Mouse (Mus musculus) midbrain, postnatal 0 days (tissue): ENCODE measurements around the gene Rin2. TPM values are rescaled to one million over a fixed set of nuclear protein-coding genes. Genes with fewer than 3 reads are reported as not detected.

Experiments used
- ATAC-seq: fragments of 200-750 bp; cut with Nextera tagmentation; 2 replicates; pipeline ENCODE4 v1.8.0; 2017; ENCODE audit warnings: moderate number of reproducible peaks, mild to moderate bottlenecking, moderate TSS enrichment, moderate library complexity; ENCODE audit not compliant: low FRiP score
- DNase-seq: peaks from one replicate; pipeline ENCODE4 v3.0.0-alpha.2; 2015; ENCODE audit warnings: low spot score
- H3K27ac ChIP-seq: fragments of 300-500 bp; sonication (generic); 2 replicates; pipeline ENCODE4 v1.5.1; 2014; ENCODE audit warnings: low read depth, mild to moderate bottlenecking, low read length, mixed read lengths
- H3K27me3 ChIP-seq: fragments of 300-500 bp; sonication (generic); 2 replicates; pipeline ENCODE4 v1.6.1; 2014; ENCODE audit warnings: low read length, control low read depth, mixed read lengths; ENCODE audit not compliant: insufficient read depth
- H3K36me3 ChIP-seq: fragments of 300-500 bp; sonication (generic); 2 replicates; pipeline ENCODE4 v1.6.1; 2014; ENCODE audit warnings: low read length, control low read depth, mixed read lengths; ENCODE audit not compliant: insufficient read depth
- H3K4me1 ChIP-seq: fragments of 300-500 bp; sonication (generic); 2 replicates; pipeline ENCODE4 v1.6.1; 2014; ENCODE audit warnings: mild to moderate bottlenecking, control low read depth, antibody characterized with exemption, low read length, mixed read lengths; ENCODE audit not compliant: insufficient read depth
- H3K4me2 ChIP-seq: fragments of 300-500 bp; sonication (generic); 2 replicates; pipeline ENCODE4 v1.6.1; 2014; ENCODE audit warnings: low read depth, mild to moderate bottlenecking, low read length, mixed read lengths; ENCODE audit not compliant: poor library complexity, severe bottlenecking
- H3K4me3 ChIP-seq: fragments of 300-500 bp; sonication (generic); 2 replicates; pipeline ENCODE4 v1.5.1; 2014; ENCODE audit warnings: low read depth, mild to moderate bottlenecking, low read length, moderate library complexity
- H3K9ac ChIP-seq: fragments of 300-500 bp; sonication (generic); replicated peaks from 2 replicates; pipeline ENCODE4 v1.6.1; 2014; ENCODE audit warnings: mild to moderate bottlenecking, low read length, moderate library complexity, mixed read lengths; ENCODE audit not compliant: poor library complexity, severe bottlenecking
- H3K9me3 ChIP-seq: fragments of 300-500 bp; sonication (generic); 2 replicates; pipeline ENCODE4 v1.6.1; 2016; ENCODE audit warnings: low read length, control low read depth
- CTCF ChIP-seq: IDR thresholded peaks from 2 replicates; pipeline ENCODE4 v1.5.1; 2016; ENCODE audit warnings: antibody characterized with exemption, mild to moderate bottlenecking
- WGBS: fragments of 180-500 bp; shearing (Covaris S2); extraction: QIAGEN DNeasy Blood & Tissue Kit; methylation state at CpG from one replicate; pipeline ENCODE4 v1.1.7; 2014; 5-methylcytosine and 5-hydroxymethylcytosine counted together
- polyA plus RNA-seq: library from polyadenylated mRNA; unstranded; fragments of >200 nt; fragmentation: Nextera tagmentation; extraction: Ambion mirVana; gene quantifications from 2 replicates; pipeline ENCODE4 v1.2.1, GENCODE M21; 2015
- total RNA-seq: library from RNA; depleted of rRNA; stranded (reverse); fragments of >200 nt; gene quantifications from 2 replicates; pipeline ENCODE4 v1.2.3, GENCODE M21; 2014

The Rin2 gene
- total and polyA plus RNA-seq, 2 experiments from 2014 or later: 10.5 to 18.0 TPM

GRCm38 (mm10) chr2:145655373-145655960 is 19.5 kb upstream of the Rin2 start:
- H3K9me3 ChIP-seq: no peaks in the 10 kb centered on the region
- no peak for DNase-seq
- H3K4me3 ChIP-seq: no peak overlapping the region
- no peaks in the 10 kb centered on the region for H3K27me3 ChIP-seq
- no peak for ATAC-seq
- WGBS: 31% methylated on average over 12 of the region's 12 CpGs
- H3K4me2 ChIP-seq: no peak overlapping the region
- TF ChIP-seq CTCF: 0 out of 2 replicates have a peak, but pooled peaks have one; percentile 4
- no peak overlapping the region for H3K9ac ChIP-seq
- H3K27ac ChIP-seq: no peak overlapping the region
- H3K36me3 ChIP-seq: no peaks in the 10 kb centered on the region
- no peaks in the 10 kb centered on the region for H3K4me1 ChIP-seq

- Histone ChIP-seq H3K9me3 (no peaks in the 10 kb centered on the region), H3K4me3 (no peak overlapping the region), H3K9ac (no peak overlapping the region), H3K4me1 (no peaks in the 10 kb centered on the region), H3K36me3 (no peaks in the 10 kb centered on the region), H3K4me2 (no peak overlapping the region), H3K27me3 (no peaks in the 10 kb centered on the region), H3K27ac (no peak overlapping the region)
- 32% methylated on average over 3 of the region's 3 CpGs for whole genome bisulfite sequencing
- DNase-seq (no peak), ATAC-seq (no peak)
- TF ChIP-seq CTCF: no peak
Measured at GRCm38 (mm10) chr2:145656121-145656520, 18.9 kb upstream of the Rin2 start.

- no peak overlapping the region for H3K4me3 ChIP-seq
- WGBS: 59% methylated on average over 1 of the region's 1 CpGs
- H3K9me3 ChIP-seq: no peaks in the 10 kb centered on the region
- no peak overlapping the region for H3K4me2 ChIP-seq
- H3K27me3 ChIP-seq: no peaks in the 10 kb centered on the region
- H3K27ac ChIP-seq: no peak overlapping the region
- DNase-seq: no peak
- H3K36me3 ChIP-seq: no peaks in the 10 kb centered on the region
- ATAC-seq: no peak
- TF ChIP-seq CTCF: no peak
- no peak overlapping the region for H3K9ac ChIP-seq
- H3K4me1 ChIP-seq: no peaks in the 10 kb centered on the region
Measured at GRCm38 (mm10) chr2:145656716-145657115, 18.3 kb upstream of the Rin2 start.

- Histone ChIP-seq H3K9ac (no peak overlapping the region), H3K9me3 (no peaks in the 10 kb centered on the region), H3K4me2 (no peak overlapping the region), H3K4me1 (no peaks in the 10 kb centered on the region), H3K27ac (no peak overlapping the region), H3K36me3 (no peaks in the 10 kb centered on the region), H3K27me3 (no peaks in the 10 kb centered on the region), H3K4me3 (no peak overlapping the region)
- no peak for TF ChIP-seq CTCF
- no peak for DNase-seq
- no peak for ATAC-seq
- 83% methylated on average over 6 of the region's 7 CpGs for WGBS
Measured at GRCm38 (mm10) chr2:145661242-145661641, 13.8 kb upstream of the Rin2 start.

- H3K4me2 ChIP-seq: no peak overlapping the region
- DNase-seq (no peak), ATAC-seq (no peak)
- 82% methylated on average over 7 of the region's 7 CpGs for WGBS
- no peaks in the 10 kb centered on the region for H3K36me3 ChIP-seq
- TF ChIP-seq CTCF: no peak
- H3K9ac ChIP-seq: no peak overlapping the region
- H3K27ac ChIP-seq: no peak overlapping the region
- no peaks in the 10 kb centered on the region for H3K4me1 ChIP-seq
- no peaks in the 10 kb centered on the region for H3K27me3 ChIP-seq
- no peaks in the 10 kb centered on the region for H3K9me3 ChIP-seq
- H3K4me3 ChIP-seq: no peak overlapping the region
Measured at GRCm38 (mm10) chr2:145663899-145664298, 11.1 kb upstream of the Rin2 start.

GRCm38 (mm10) chr2:145664311-145664710 is 10.7 kb upstream of the Rin2 start:
- Histone ChIP-seq H3K27ac (no peak overlapping the region), H3K9ac (no peak overlapping the region), H3K4me1 (no peaks in the 10 kb centered on the region), H3K4me2 (no peak overlapping the region), H3K27me3 (no peaks in the 10 kb centered on the region), H3K4me3 (no peak overlapping the region), H3K36me3 (no peaks in the 10 kb centered on the region), H3K9me3 (no peaks in the 10 kb centered on the region)
- WGBS: 75% methylated on average over 2 of the region's 2 CpGs
- DNase-seq: no peak
- TF ChIP-seq CTCF: no peak
- ATAC-seq: no peak
